Mouse (Mus musculus): ENCODE measurements around the gene Cx3cr1.

Gene Cx3cr1

DNA sequence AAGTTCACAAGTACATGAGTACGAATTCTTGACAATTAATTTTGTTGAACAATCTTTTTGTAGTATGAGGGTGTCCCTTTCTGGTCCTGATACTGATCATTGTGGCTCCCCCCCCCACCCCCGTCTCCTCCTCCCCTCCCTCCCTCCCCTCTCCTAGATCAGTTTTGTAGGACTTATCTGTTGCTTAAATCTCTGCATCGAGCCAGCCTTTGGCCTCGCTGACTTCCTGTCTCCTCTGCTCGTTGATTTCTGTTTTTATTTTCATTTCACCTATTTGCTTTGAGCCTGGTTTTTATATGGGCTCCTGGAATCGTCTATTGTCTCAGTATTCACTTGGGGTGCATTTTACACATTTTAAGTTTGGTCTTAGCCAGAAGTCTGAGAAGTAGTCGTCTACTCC lies 26.2 kb upstream of the Cx3cr1 start:
- DNase-seq (ENCODE audit: low read depth, low spot score): no peak

DNA sequence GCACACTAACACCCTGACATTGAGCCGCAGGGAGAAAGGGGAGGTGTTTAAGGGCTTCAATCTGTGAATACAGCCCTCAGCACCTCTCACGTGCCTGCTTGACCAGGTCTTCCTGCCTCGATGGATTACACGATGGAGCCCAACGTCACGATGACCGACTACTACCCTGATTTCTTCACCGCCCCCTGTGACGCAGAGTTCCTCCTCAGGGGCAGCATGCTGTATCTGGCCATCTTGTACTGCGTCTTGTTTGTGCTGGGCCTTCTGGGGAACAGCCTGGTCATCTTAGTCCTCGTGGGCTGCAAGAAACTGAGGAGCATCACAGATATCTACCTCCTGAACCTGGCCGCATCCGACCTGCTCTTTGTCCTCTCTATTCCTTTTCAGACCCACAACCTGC lies 24.0 kb upstream of the Cx3cr1 start:
- no peak for DNase-seq (ENCODE audit: low read depth, low spot score)
- H3K36me3 ChIP-seq (ENCODE audit: control insufficient read depth, insufficient read depth, low read length, poor library complexity, severe bottlenecking): no peaks in the 10 kb centered on the region
- H3K27me3 ChIP-seq (ENCODE audit: control insufficient read depth, insufficient read depth, low read length, poor library complexity, severe bottlenecking): no peaks in the 10 kb centered on the region

More for the DNA sequence above, 26.2 kb upstream of the Cx3cr1 start:
- Histone ChIP-seq H3K27me3 (ENCODE audit: control insufficient read depth, insufficient read depth, low read length, poor library complexity, severe bottlenecking) (no peaks in the 10 kb centered on the region), H3K36me3 (ENCODE audit: control insufficient read depth, insufficient read depth, low read length, poor library complexity, severe bottlenecking) (no peaks in the 10 kb centered on the region)

DNA sequence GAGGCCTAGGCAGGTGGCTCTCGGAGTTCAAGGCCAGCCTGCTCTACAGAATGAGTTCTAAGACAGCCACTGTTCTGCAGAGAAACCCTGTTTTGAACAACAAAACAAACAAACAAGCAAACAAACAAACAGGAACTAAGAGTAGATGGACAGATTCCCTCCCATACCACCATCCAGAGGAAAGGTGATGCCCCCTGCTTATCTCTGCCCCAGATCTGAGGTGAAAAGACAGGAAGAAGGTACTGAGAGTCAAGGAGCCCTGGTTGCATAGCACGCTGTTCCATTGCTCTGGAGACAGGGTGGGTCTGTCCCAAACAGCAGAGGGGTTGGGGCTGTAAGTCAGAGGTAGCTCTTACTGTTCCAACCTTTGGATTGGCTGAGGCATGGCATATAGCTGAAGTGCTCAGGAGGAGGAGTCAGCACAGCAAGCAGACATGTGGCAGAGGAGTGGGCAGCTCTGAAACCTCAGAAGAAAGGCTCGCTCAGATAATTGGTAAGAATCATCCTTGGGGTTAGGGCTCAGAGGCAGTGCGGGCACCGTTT lies 22.1 kb upstream of the Cx3cr1 start, which contains the start of gene Ccr8:
Gene Ccr8 (plus strand): TSS at position 419 of the 543 bp plus-strand sequence.
- Histone ChIP-seq H3K27me3 (ENCODE audit: control insufficient read depth, insufficient read depth, low read length, poor library complexity, severe bottlenecking) (no peaks in the 10 kb centered on the region), H3K36me3 (ENCODE audit: control insufficient read depth, insufficient read depth, low read length, poor library complexity, severe bottlenecking) (no peaks in the 10 kb centered on the region)
- no peak for DNase-seq (ENCODE audit: low read depth, low spot score)

DNA sequence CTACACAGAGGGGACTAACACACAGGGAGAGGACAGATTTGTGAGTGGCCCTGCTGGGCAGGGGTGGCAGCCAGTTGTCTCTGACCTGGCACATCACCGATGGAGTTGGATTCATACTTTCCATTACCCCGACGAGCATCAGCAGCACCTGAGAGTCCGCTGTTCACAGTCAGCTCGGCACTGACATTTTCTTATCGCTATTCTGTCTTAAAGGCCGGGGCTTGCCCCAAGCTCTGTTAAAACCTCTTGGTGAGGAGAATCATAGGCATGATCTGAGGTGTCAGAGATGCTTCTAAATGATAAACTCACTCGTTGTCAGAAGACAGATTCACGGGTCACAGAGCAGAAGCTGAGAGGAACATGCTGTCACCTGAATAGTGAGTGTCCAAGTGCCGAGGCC lies 21.4 kb upstream of the Cx3cr1 start:
- no peaks in the 10 kb centered on the region for H3K27me3 ChIP-seq (ENCODE audit: control insufficient read depth, insufficient read depth, low read length, poor library complexity, severe bottlenecking)
- no peak for DNase-seq (ENCODE audit: low read depth, low spot score)
- no peaks in the 10 kb centered on the region for H3K36me3 ChIP-seq (ENCODE audit: control insufficient read depth, insufficient read depth, low read length, poor library complexity, severe bottlenecking)

DNA sequence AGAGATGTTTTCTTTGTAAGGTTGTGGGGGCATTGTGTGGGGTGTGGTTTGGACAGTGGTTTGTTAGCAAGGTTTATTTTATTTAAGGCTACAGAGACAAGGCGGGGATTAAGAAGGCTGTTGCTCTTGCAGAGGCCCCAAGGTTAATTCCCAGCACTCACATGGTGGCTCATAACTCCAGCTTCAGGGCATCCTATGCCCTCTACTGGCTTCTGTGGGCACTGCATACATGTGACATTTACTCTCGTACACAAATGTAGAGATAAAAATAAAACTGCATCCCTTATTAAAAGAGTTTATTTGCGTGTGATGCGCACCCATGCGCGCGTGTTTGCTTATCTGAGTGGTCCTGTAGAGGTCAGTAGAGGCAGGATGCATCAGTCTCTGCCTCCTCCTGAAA lies 19.4 kb upstream of the Cx3cr1 start:
- DNase-seq (ENCODE audit: low read depth, low spot score): no peak
- Histone ChIP-seq H3K27me3 (ENCODE audit: control insufficient read depth, insufficient read depth, low read length, poor library complexity, severe bottlenecking) (no peaks in the 10 kb centered on the region), H3K36me3 (ENCODE audit: control insufficient read depth, insufficient read depth, low read length, poor library complexity, severe bottlenecking) (no peaks in the 10 kb centered on the region)

DNA sequence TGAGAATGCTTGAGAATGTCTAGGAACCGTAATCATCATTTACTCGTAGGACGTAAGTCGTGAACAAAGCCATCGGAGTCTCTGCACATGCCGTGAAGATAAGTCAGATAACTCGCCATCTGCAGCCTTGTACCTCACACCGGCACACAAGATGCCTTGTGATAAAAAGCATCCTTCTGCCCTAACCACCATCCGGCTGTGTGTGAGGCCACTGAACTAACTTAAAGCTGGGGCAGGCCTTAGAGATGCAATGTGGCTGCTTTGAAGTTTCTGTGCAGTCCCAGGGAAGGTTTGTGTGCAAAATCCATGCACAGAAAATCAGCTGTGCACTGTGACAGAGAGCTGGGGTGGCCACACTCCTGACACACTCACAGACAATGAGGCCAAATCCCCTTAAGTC lies 14.7 kb upstream of the Cx3cr1 start:
- no peaks in the 10 kb centered on the region for H3K27me3 ChIP-seq (ENCODE audit: control insufficient read depth, insufficient read depth, low read length, poor library complexity, severe bottlenecking)
- no peaks in the 10 kb centered on the region for H3K36me3 ChIP-seq (ENCODE audit: control insufficient read depth, insufficient read depth, low read length, poor library complexity, severe bottlenecking)
- DNase-seq (ENCODE audit: low read depth, low spot score): no peak

DNA sequence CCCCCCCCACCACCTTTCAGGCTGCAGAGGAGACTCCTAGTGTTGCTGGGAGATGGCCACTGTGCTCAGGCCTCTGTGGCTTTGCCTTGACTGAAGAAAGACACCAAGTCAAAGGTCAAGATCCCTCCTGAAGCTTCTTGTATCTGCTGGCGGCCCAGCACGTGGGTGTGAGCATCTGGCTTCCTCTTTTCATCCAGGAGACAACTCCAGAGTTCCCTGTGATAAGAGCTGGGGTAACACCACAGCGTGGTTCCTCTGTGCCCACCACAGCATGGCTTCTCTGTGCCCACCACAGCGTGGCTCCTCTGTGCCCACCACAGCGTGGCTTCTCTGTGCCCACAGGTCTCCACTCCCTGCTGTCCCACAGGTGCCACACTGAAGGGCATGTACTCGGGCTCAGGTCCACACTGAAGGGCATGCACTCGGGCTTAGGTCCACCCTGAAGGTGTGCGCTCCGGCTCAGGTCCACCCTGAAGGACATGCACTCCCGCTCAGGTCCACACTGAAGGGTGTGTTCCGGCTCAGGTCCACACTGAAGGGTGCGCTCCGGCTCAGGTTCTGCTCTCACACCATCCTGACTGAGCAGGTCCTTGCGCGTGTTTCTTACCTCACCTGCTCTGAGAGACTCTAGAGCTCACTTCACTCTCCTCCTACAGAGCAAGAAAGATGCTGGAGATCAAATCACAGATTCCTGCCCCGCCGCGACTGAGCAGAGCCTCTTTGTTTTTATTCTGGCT lies 13.6 kb upstream of the Cx3cr1 start:
- Histone ChIP-seq H3K27me3 (ENCODE audit: control insufficient read depth, insufficient read depth, low read length, poor library complexity, severe bottlenecking) (no peaks in the 10 kb centered on the region), H3K36me3 (ENCODE audit: control insufficient read depth, insufficient read depth, low read length, poor library complexity, severe bottlenecking) (no peaks in the 10 kb centered on the region)
- no peak for DNase-seq (ENCODE audit: low read depth, low spot score)

DNA sequence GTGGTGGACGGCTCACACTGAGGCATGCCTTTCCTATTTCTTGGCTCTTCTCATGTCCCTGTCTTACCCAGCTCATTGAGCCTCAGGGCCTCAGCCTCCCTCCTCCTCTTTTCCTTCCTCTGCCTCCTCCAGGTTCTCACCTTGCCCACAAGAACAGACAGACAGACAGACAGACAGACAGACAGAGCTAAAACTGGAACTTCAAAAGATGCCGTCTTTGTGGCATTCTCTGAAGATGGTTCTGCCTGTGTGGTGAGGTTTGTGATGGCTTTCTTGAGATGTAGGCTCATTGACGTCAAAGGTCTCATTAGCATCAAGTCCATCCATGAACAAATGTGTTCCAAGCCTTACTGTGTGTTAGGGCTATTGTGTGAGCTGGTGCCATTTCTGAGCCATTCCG lies 13.0 kb upstream of the Cx3cr1 start:
- no peaks in the 10 kb centered on the region for H3K27me3 ChIP-seq (ENCODE audit: control insufficient read depth, insufficient read depth, low read length, poor library complexity, severe bottlenecking)
- no peak for DNase-seq (ENCODE audit: low read depth, low spot score)

DNA sequence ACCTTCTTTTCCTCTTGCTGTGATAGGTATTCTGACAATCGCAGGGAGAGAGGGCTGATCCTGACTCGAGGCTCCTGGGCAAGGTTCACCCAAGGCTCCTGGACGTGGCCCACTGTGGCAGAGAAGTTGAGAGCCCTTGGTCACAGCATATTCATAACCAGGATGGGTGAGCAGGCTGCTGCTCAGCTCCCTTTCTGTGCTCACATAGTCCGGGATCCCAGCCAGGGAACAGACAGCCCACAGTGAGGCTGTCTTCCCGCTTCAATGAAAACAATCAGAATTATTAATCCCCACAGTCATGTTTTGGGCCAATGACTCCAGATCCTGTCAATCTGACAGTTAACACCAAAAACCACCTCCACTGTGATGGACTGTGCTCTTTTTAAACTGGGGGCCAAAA lies 12.3 kb upstream of the Cx3cr1 start:
- no peak for DNase-seq (ENCODE audit: low read depth, low spot score)
- H3K27me3 ChIP-seq (ENCODE audit: control insufficient read depth, insufficient read depth, low read length, poor library complexity, severe bottlenecking): no peaks in the 10 kb centered on the region
- no peaks in the 10 kb centered on the region for H3K36me3 ChIP-seq (ENCODE audit: control insufficient read depth, insufficient read depth, low read length, poor library complexity, severe bottlenecking)

More for the DNA sequence above, 13.0 kb upstream of the Cx3cr1 start:
- H3K36me3 ChIP-seq (ENCODE audit: control insufficient read depth, insufficient read depth, low read length, poor library complexity, severe bottlenecking): no peaks in the 10 kb centered on the region

DNA sequence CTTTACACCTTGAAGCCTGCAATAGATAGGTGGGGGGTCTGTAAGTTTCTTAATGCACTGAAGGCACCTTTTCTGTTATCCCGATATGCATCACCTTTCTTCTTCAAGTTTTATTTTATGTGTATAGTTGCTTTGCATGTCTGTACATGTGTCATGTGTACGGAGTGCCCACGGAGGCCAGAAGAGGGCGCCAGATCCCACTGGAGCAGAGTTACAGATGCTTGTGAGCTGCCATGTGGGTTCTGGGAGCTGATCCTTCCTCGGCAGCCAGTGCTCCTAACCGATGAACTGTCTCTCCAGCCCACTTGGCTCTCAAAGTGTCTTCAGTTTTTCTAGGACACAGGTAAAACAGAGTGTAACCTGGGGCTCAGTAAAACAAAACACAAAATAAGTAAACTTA lies 11.6 kb upstream of the Cx3cr1 start:
- H3K27me3 ChIP-seq (ENCODE audit: control insufficient read depth, insufficient read depth, low read length, poor library complexity, severe bottlenecking): no peaks in the 10 kb centered on the region
- no peaks in the 10 kb centered on the region for H3K36me3 ChIP-seq (ENCODE audit: control insufficient read depth, insufficient read depth, low read length, poor library complexity, severe bottlenecking)
- no peak for DNase-seq (ENCODE audit: low read depth, low spot score)

DNA sequence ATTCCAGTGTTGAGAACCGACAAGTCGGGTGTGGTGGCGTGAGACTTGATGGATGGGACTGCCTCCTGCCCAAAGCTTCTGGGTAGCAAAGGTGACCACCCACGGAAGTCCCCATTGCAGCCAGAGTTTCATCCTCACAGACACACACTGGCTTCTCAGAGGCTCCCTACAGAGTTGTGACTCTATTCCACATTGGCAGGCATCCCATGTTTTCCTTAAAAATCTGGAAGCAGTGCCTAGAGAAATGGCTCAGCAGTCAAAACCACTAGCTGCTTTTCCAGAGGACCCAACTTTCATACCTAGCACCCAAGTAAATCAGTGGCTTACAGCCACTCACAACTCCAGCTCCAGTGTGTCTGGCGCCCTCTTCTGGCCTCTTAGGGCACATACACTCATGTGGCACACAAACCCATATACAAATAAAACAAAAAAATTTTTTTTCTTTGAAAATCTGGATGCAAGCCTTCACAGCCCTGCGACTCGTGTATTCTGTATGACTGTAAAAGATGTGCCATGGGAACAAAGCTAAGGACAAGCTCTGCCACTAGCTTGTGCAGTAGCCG lies 10.9 kb upstream of the Cx3cr1 start:
- H3K36me3 ChIP-seq (ENCODE audit: control insufficient read depth, insufficient read depth, low read length, poor library complexity, severe bottlenecking): no peaks in the 10 kb centered on the region
- no peaks in the 10 kb centered on the region for H3K27me3 ChIP-seq (ENCODE audit: control insufficient read depth, insufficient read depth, low read length, poor library complexity, severe bottlenecking)
- DNase-seq (ENCODE audit: low read depth, low spot score): no peak

DNA sequence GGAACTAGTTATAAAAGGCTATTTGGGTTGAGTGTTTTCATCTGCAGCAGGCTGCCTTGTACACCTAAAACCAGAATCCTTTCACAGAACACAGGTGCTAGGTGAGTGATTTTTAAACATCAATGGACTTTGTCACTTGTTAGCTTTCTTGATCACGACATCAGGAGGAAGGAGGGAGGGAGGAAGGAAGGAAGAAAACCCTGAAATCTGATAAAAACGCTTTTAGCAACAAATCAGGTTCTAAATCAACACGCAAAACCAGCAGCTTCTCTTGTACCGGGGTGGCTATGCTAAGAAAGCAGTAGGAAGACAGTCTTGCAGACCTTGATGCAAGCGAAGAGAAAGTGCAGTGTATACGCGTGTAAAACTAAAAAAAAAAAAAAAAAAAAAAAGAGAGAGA lies 10.2 kb upstream of the Cx3cr1 start:
- Histone ChIP-seq H3K36me3 (ENCODE audit: control insufficient read depth, insufficient read depth, low read length, poor library complexity, severe bottlenecking) (no peaks in the 10 kb centered on the region), H3K27me3 (ENCODE audit: control insufficient read depth, insufficient read depth, low read length, poor library complexity, severe bottlenecking) (no peaks in the 10 kb centered on the region)
- DNase-seq (ENCODE audit: low read depth, low spot score): no peak

DNA sequence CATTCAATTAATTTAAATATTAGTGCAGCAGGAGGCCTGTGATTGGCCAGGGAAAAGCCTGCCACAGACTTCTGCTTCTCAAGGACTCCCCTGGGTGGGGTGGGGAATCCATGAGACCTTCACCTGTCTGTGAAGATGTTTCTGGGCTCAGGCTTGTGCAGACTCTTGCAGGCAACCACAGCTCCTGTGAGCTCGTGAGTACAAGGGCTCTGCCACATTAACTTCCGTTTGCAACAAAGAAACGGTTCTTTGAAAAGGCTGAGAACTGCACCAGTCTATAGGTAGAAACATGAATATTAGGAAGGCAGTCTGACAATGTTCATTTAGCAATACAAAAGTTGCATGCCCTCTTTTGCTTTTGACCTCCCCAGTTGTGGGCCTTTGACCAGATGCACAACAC lies 8.6 kb upstream of the Cx3cr1 start:
- no peak for DNase-seq (ENCODE audit: low read depth, low spot score)
- Histone ChIP-seq H3K27me3 (ENCODE audit: control insufficient read depth, insufficient read depth, low read length, poor library complexity, severe bottlenecking) (no peaks in the 10 kb centered on the region), H3K36me3 (ENCODE audit: control insufficient read depth, insufficient read depth, low read length, poor library complexity, severe bottlenecking) (no peaks in the 10 kb centered on the region)

DNA sequence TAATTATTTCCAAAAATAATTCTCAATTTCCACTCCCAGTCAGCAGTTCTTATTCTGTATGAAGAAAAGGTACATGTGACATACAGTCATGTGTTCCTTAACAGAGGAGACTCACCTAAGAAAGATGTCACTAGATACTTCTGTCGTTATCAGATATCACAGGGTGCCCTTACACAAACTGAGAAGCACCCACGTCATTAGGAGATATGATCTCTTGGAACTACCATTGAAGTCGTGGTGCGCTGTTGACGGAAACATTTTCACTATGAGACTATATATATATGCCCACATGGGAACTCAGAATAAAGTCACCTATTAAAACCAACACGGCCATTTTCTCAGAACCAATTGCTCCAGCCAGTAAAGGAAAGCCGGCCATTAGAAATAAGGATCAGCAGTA lies 4.8 kb upstream of the Cx3cr1 start:
- no peak for DNase-seq (ENCODE audit: low read depth, low spot score)
- Histone ChIP-seq H3K27me3 (ENCODE audit: control insufficient read depth, insufficient read depth, low read length, poor library complexity, severe bottlenecking) (no peaks in the 10 kb centered on the region), H3K36me3 (ENCODE audit: control insufficient read depth, insufficient read depth, low read length, poor library complexity, severe bottlenecking) (no peaks in the 10 kb centered on the region)

DNA sequence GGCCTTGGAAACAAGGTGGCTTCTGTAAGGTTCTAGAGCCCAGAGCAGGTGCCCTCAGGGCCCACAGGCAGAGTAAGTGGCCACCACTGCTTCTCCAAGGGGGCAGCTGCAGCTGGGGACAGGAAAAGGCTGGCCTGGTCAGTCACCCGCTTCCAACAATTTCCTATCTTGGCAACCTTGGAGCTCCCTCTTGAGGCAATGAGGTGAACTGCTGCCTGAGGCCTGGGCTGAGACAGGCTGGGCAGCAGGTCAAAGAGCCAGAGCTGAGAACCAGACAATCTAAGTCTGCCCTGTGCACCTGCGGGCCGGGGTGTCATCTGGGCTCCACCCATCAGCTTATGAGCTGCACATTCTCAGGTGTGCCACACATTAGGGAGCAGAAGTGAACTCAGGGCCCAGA lies 3.5 kb upstream of the Cx3cr1 start:
- Histone ChIP-seq H3K27me3 (ENCODE audit: control insufficient read depth, insufficient read depth, low read length, poor library complexity, severe bottlenecking) (no peaks in the 10 kb centered on the region), H3K36me3 (ENCODE audit: control insufficient read depth, insufficient read depth, low read length, poor library complexity, severe bottlenecking) (no peaks in the 10 kb centered on the region)
- peak; percentile 83 for DNase-seq (ENCODE audit: low read depth, low spot score)
